In the genomic region with DNA sequence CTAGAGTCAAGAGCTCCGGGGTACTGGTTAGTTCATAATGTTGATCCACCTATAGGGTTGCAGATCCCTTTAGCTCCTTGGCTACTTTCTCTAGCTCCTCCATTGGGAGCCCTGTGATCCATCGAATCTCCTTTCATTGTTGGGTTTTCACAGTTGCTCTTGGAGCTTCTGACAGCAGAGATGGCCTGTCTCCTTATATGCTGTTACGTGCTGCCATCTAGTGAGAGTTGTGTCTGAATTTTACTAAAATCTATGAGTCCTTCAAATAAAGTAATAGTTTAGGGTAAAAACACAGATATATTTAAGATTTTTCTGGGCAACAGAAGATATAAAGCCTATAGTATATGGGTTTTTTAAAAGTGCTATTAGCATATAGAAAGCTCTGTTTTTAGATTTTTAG, we compare ENCODE assay signal across 8 mouse cellular contexts. TPM values are rescaled to one million over a fixed set of nuclear protein-coding genes. Genes with fewer than 3 reads are reported as not detected.
DNase-seq lines count a peak whose midpoint lies in the region; ATAC-seq and TF ChIP-seq lines count a peak whose summit lies in the region.
"Not testable (repeated sequence)": the region's sequence is repeated elsewhere in the genome, so short reads cannot be mapped to it uniquely, and the experiment has no call there.

No protein-coding gene starts in this region.

- H3K4me1 ChIP-seq in forebrain, embryonic 13.5 days; hindbrain, postnatal 0 days (ENCODE audit: insufficient read depth, low read length): not testable (repeated sequence)

- peak; percentile 60 for DNase-seq in CD4-positive, CD25-positive, alpha-beta regulatory T cell, adult 2 months (ENCODE audit: low read depth, low spot score)
- DNase-seq in adrenal gland, postnatal 14 days, result peak; percentile 47
- DNase-seq in cerebellum, adult 9-11 months, result peak; percentile 54
- peak; percentile 83 for DNase-seq in hindbrain, postnatal 0 days (ENCODE audit: low spot score)
- DNase-seq in layer of hippocampus, postnatal 10 days (ENCODE audit: low spot score in 2 of 2), result peak; percentile 33 to 47
- peak; percentile 29 for DNase-seq in lung, postnatal 25 days (ENCODE audit: low spot score)
- peak; percentile 53 for DNase-seq in splenic B cell, adult 2 months (ENCODE audit: low read depth, low spot score)

- TF ChIP-seq CTCF in hindbrain, postnatal 0 days (IDR thresholded peaks at IDR 0.05; ENCODE audit: low read depth), result peak; percentile 63

- H3K4me3 ChIP-seq in forebrain, embryonic 13.5 days; hindbrain, postnatal 0 days (ENCODE audit: low read length): not testable (repeated sequence)

- H3K36me3 ChIP-seq in forebrain, embryonic 13.5 days (ENCODE audit: poor library complexity, severe bottlenecking); hindbrain, postnatal 0 days (ENCODE audit: insufficient read depth, low read length); splenic B cell, adult 2 months (ENCODE audit: control insufficient read depth, insufficient read depth, low read length, poor library complexity, severe bottlenecking): not testable (repeated sequence)

- WGBS in forebrain, embryonic 13.5 days, result 69% methylated on average over 3 of the region's 3 CpGs
- 33% methylated on average over 2 of the region's 3 CpGs for WGBS in hindbrain, postnatal 0 days

- H3K4me2 ChIP-seq in forebrain, embryonic 13.5 days; hindbrain, postnatal 0 days (ENCODE audit: low read depth, low read length): not testable (repeated sequence)

- H3K9ac ChIP-seq in forebrain, embryonic 13.5 days; hindbrain, postnatal 0 days (replicated peaks; ENCODE audit: low read length): not testable (repeated sequence)

- not testable (repeated sequence) for H3K27ac ChIP-seq in forebrain, embryonic 13.5 days; hindbrain, postnatal 0 days

- not testable (repeated sequence) for H3K9me3 ChIP-seq in forebrain, embryonic 13.5 days (replicated peaks); hindbrain, postnatal 0 days (ENCODE audit: low read length)

- H3K27me3 ChIP-seq in forebrain, embryonic 13.5 days; hindbrain, postnatal 0 days (ENCODE audit: insufficient read depth, low read length); splenic B cell, adult 2 months (ENCODE audit: control insufficient read depth, insufficient read depth, low read length, poor library complexity, severe bottlenecking): not testable (repeated sequence)

- ATAC-seq in forebrain, embryonic 13.5 days, result peak; percentile 55; the same call in 1 of the 2 replicates
- ATAC-seq in hindbrain, postnatal 0 days, result peak; percentile 61; the same call in 1 of the 2 replicates

RNA-seq across cellular contexts. Expression of gene Tapt1, which starts 42.1 kb away (rescaled TPM):
- 44.4 and 49.1 TPM in 2 replicates for total RNA-seq in adrenal gland, postnatal 14 days (2021)
- 23.8 and 25.7 TPM in 2 replicates for polyA plus RNA-seq in forebrain, embryonic 13.5 days (2015; fragmentation: Nextera tagmentation; extraction: Ambion mirVana)
- 82.3 and 86.4 TPM in 2 replicates for total RNA-seq in hindbrain, postnatal 0 days (2014; rRNA removed)
- 24.6 and 26.5 TPM in 2 replicates for polyA plus RNA-seq in hindbrain, postnatal 0 days (2015; fragmentation: Nextera tagmentation; extraction: Ambion mirVana)
- total RNA-seq in layer of hippocampus, postnatal 10 days (2021), result 10 to 100 TPM; 42.7 to 47.5 TPM

Comparison
In these comparisons a context has a peak if more than half of its experiments do, and no peak if none do; other contexts are left out.
1. DNase-seq: peak in every context shown above with its lines; median percentile 83 in hindbrain, postnatal 0 days; 60 in CD4-positive, CD25-positive, alpha-beta regulatory T cell, adult 2 months; 54 in cerebellum, adult 9-11 months; 53 in splenic B cell, adult 2 months; 47 in adrenal gland, postnatal 14 days; 40 in layer of hippocampus, postnatal 10 days; 29 in lung, postnatal 25 days.